Mouse (Mus musculus): Measurements from ENCODE around the gene Mlxipl. TPM values are rescaled to one million over a fixed set of nuclear protein-coding genes. Genes with fewer than 3 reads are reported as not detected.
A peak's percentile ranks its signal among the peaks of the same experiment; 100 is the strongest.

Mlxipl gene
- polyA plus RNA-seq, 1 experiment from 2014 or later, result 2.2 TPM

GRCm38 (mm10) chr5:135126121-135126520 lies 36.4 kb downstream of the Mlxipl start:
- Histone ChIP-seq H3K9ac (ENCODE audit: low read length) (no peak overlapping the region), H3K27me3 (ENCODE audit: control insufficient read depth, insufficient read depth, low read length) (peaks cover 9% of the 10 kb centered on the region), H3K36me3 (ENCODE audit: control insufficient read depth, insufficient read depth) (no peaks in the 10 kb centered on the region), H3K4me2 (ENCODE audit: low read depth, low read length) (no peak overlapping the region), H3K9me3 (replicated peaks; ENCODE audit: control insufficient read depth, low read length) (0 out of 2 replicates have a peak, but pooled peaks cover 4% of the 10 kb centered on the region), H3K4me1 (ENCODE audit: control insufficient read depth, insufficient read depth, low read length) (no peaks in the 10 kb centered on the region), H3K4me3 (ENCODE audit: low read length) (no peak overlapping the region), H3K27ac (ENCODE audit: low read length) (no peak overlapping the region)
- ATAC-seq (replicated peaks; ENCODE audit: extremely low read depth, insufficient read depth, low FRiP score), result no peak
- WGBS, result 67% methylated on average over 6 of the region's 6 CpGs

GRCm38 (mm10) chr5:135127669-135128068 lies 38.0 kb downstream of the Mlxipl start:
- no peak overlapping the region for H3K27ac ChIP-seq (ENCODE audit: low read length)
- no peaks in the 10 kb centered on the region for H3K4me1 ChIP-seq (ENCODE audit: control insufficient read depth, insufficient read depth, low read length)
- no peak for ATAC-seq (replicated peaks; ENCODE audit: extremely low read depth, insufficient read depth, low FRiP score)
- H3K4me2 ChIP-seq (ENCODE audit: low read depth, low read length), result no peak overlapping the region
- H3K9ac ChIP-seq (ENCODE audit: low read length), result no peak overlapping the region
- H3K9me3 ChIP-seq (replicated peaks; ENCODE audit: control insufficient read depth, low read length), result 0 out of 2 replicates have a peak, but pooled peaks cover 4% of the 10 kb centered on the region
- peaks cover 15% of the 10 kb centered on the region for H3K27me3 ChIP-seq (ENCODE audit: control insufficient read depth, insufficient read depth, low read length)
- no peak overlapping the region for H3K4me3 ChIP-seq (ENCODE audit: low read length)
- WGBS, result 71% methylated on average over 6 of the region's 6 CpGs
- H3K36me3 ChIP-seq (ENCODE audit: control insufficient read depth, insufficient read depth), result no peaks in the 10 kb centered on the region

- Histone ChIP-seq H3K9ac (ENCODE audit: low read length) (no peak overlapping the region), H3K36me3 (ENCODE audit: control insufficient read depth, insufficient read depth) (no peaks in the 10 kb centered on the region), H3K9me3 (replicated peaks; ENCODE audit: control insufficient read depth, low read length) (0 out of 2 replicates have a peak, but pooled peaks cover 4% of the 10 kb centered on the region), H3K27me3 (ENCODE audit: control insufficient read depth, insufficient read depth, low read length) (peaks cover 35% of the 10 kb centered on the region), H3K4me2 (ENCODE audit: low read depth, low read length) (no peak overlapping the region), H3K4me3 (ENCODE audit: low read length) (no peak overlapping the region), H3K27ac (ENCODE audit: low read length) (no peak overlapping the region), H3K4me1 (ENCODE audit: control insufficient read depth, insufficient read depth, low read length) (peaks cover 5% of the 10 kb centered on the region; the same call in 1 of the 2 replicates)
- no peak for ATAC-seq (replicated peaks; ENCODE audit: extremely low read depth, insufficient read depth, low FRiP score)
- 83% methylated on average over 4 of the region's 4 CpGs for WGBS
Observed at GRCm38 (mm10) chr5:135129747-135130146, 40.1 kb downstream of the Mlxipl start.

GRCm38 (mm10) chr5:135133736-135134405 lies 44.2 kb downstream of the Mlxipl start:
- Histone ChIP-seq H3K4me1 (ENCODE audit: control insufficient read depth, insufficient read depth, low read length) (peaks cover 5% of the 10 kb centered on the region; the same call in 1 of the 2 replicates), H3K4me3 (ENCODE audit: low read length) (peak overlapping the region; percentile 27), H3K9me3 (replicated peaks; ENCODE audit: control insufficient read depth, low read length) (peaks cover 7% of the 10 kb centered on the region; the same call in 1 of the 2 replicates), H3K4me2 (ENCODE audit: low read depth, low read length) (peak overlapping the region; percentile 52), H3K36me3 (ENCODE audit: control insufficient read depth, insufficient read depth) (no peaks in the 10 kb centered on the region), H3K27ac (ENCODE audit: low read length) (no peak overlapping the region), H3K27me3 (ENCODE audit: control insufficient read depth, insufficient read depth, low read length) (peaks cover 39% of the 10 kb centered on the region), H3K9ac (ENCODE audit: low read length) (no peak overlapping the region)
- 4% methylated on average over 26 of the region's 26 CpGs for WGBS
- ATAC-seq (replicated peaks; ENCODE audit: extremely low read depth, insufficient read depth, low FRiP score), result peak; percentile 26

- peak; percentile 28 for ATAC-seq (replicated peaks; ENCODE audit: extremely low read depth, insufficient read depth, low FRiP score)
- no peak overlapping the region for H3K9ac ChIP-seq (ENCODE audit: low read length)
- H3K27me3 ChIP-seq (ENCODE audit: control insufficient read depth, insufficient read depth, low read length), result peaks cover 37% of the 10 kb centered on the region
- 4% methylated on average over 8 of the region's 8 CpGs for WGBS
- peaks cover 5% of the 10 kb centered on the region; the same call in 1 of the 2 replicates for H3K4me1 ChIP-seq (ENCODE audit: control insufficient read depth, insufficient read depth, low read length)
- H3K4me3 ChIP-seq (ENCODE audit: low read length), result peak overlapping the region; percentile 27
- H3K9me3 ChIP-seq (replicated peaks; ENCODE audit: control insufficient read depth, low read length), result peaks cover 4% of the 10 kb centered on the region; the same call in 1 of the 2 replicates
- H3K27ac ChIP-seq (ENCODE audit: low read length), result no peak overlapping the region
- H3K36me3 ChIP-seq (ENCODE audit: control insufficient read depth, insufficient read depth), result no peaks in the 10 kb centered on the region
- H3K4me2 ChIP-seq (ENCODE audit: low read depth, low read length), result peak overlapping the region; percentile 52
Observed at GRCm38 (mm10) chr5:135134534-135134933, 44.8 kb downstream of the Mlxipl start.

- Histone ChIP-seq H3K27me3 (ENCODE audit: control insufficient read depth, insufficient read depth, low read length) (peaks cover 2% of the 10 kb centered on the region), H3K4me1 (ENCODE audit: control insufficient read depth, insufficient read depth, low read length) (no peaks in the 10 kb centered on the region), H3K9ac (ENCODE audit: low read length) (no peak overlapping the region), H3K36me3 (ENCODE audit: control insufficient read depth, insufficient read depth) (no peaks in the 10 kb centered on the region), H3K9me3 (replicated peaks; ENCODE audit: control insufficient read depth, low read length) (peaks cover 3% of the 10 kb centered on the region; the same call in 1 of the 2 replicates), H3K27ac (ENCODE audit: low read length) (no peak overlapping the region), H3K4me3 (ENCODE audit: low read length) (no peak overlapping the region), H3K4me2 (ENCODE audit: low read depth, low read length) (no peak overlapping the region)
- 67% methylated on average over 2 of the region's 2 CpGs for WGBS
- ATAC-seq (replicated peaks; ENCODE audit: extremely low read depth, insufficient read depth, low FRiP score), result no peak
Observed at GRCm38 (mm10) chr5:135139881-135140280, 50.2 kb downstream of the Mlxipl start.

- no peak overlapping the region for H3K4me2 ChIP-seq (ENCODE audit: low read depth, low read length)
- no peak overlapping the region for H3K27ac ChIP-seq (ENCODE audit: low read length)
- H3K36me3 ChIP-seq (ENCODE audit: control insufficient read depth, insufficient read depth), result no peaks in the 10 kb centered on the region
- no peak overlapping the region for H3K4me3 ChIP-seq (ENCODE audit: low read length)
- H3K27me3 ChIP-seq (ENCODE audit: control insufficient read depth, insufficient read depth, low read length), result no peaks in the 10 kb centered on the region
- WGBS, result 48% methylated on average over 4 of the region's 4 CpGs
- H3K4me1 ChIP-seq (ENCODE audit: control insufficient read depth, insufficient read depth, low read length), result peaks cover 6% of the 10 kb centered on the region
- no peaks in the 10 kb centered on the region for H3K9me3 ChIP-seq (replicated peaks; ENCODE audit: control insufficient read depth, low read length)
- no peak for ATAC-seq (replicated peaks; ENCODE audit: extremely low read depth, insufficient read depth, low FRiP score)
- no peak overlapping the region for H3K9ac ChIP-seq (ENCODE audit: low read length)
Observed at GRCm38 (mm10) chr5:135144469-135144868, 54.8 kb downstream of the Mlxipl start.

- Histone ChIP-seq H3K27me3 (ENCODE audit: control insufficient read depth, insufficient read depth, low read length) (no peaks in the 10 kb centered on the region), H3K9me3 (replicated peaks; ENCODE audit: control insufficient read depth, low read length) (no peaks in the 10 kb centered on the region), H3K4me3 (ENCODE audit: low read length) (no peak overlapping the region), H3K36me3 (ENCODE audit: control insufficient read depth, insufficient read depth) (no peaks in the 10 kb centered on the region), H3K4me1 (ENCODE audit: control insufficient read depth, insufficient read depth, low read length) (peaks cover 9% of the 10 kb centered on the region), H3K27ac (ENCODE audit: low read length) (no peak overlapping the region), H3K9ac (ENCODE audit: low read length) (no peak overlapping the region), H3K4me2 (ENCODE audit: low read depth, low read length) (no peak overlapping the region)
- WGBS, result 53% methylated on average over 3 of the region's 3 CpGs
- ATAC-seq (replicated peaks; ENCODE audit: extremely low read depth, insufficient read depth, low FRiP score), result no peak
Observed at GRCm38 (mm10) chr5:135145532-135145931, 55.8 kb downstream of the Mlxipl start.

- no peak overlapping the region for H3K9ac ChIP-seq (ENCODE audit: low read length)
- H3K4me3 ChIP-seq (ENCODE audit: low read length), result no peak overlapping the region
- no peak for ATAC-seq (replicated peaks; ENCODE audit: extremely low read depth, insufficient read depth, low FRiP score)
- H3K4me1 ChIP-seq (ENCODE audit: control insufficient read depth, insufficient read depth, low read length), result peaks cover 9% of the 10 kb centered on the region
- no peak overlapping the region for H3K4me2 ChIP-seq (ENCODE audit: low read depth, low read length)
- H3K27ac ChIP-seq (ENCODE audit: low read length), result no peak overlapping the region
- H3K27me3 ChIP-seq (ENCODE audit: control insufficient read depth, insufficient read depth, low read length), result no peaks in the 10 kb centered on the region
- no peaks in the 10 kb centered on the region for H3K9me3 ChIP-seq (replicated peaks; ENCODE audit: control insufficient read depth, low read length)
- no peaks in the 10 kb centered on the region for H3K36me3 ChIP-seq (ENCODE audit: control insufficient read depth, insufficient read depth)
Observed at GRCm38 (mm10) chr5:135145955-135146354, 56.3 kb downstream of the Mlxipl start.
